Mouse (Mus musculus) G1E (cell line): ENCODE data around the gene 1700029H14Rik.

Experiments used
- CTCF ChIP-seq: IDR thresholded peaks from 2 replicates; pipeline ENCODE4 v1.5.1; 2012; ENCODE audit warnings: low read depth, low read length, inconsistent platforms, mixed read lengths
- GATA2 ChIP-seq: IDR thresholded peaks from 2 replicates; pipeline ENCODE4 v1.6.1; 2012; ENCODE audit warnings: low read depth, low read length, inconsistent platforms, borderline replicate concordance

DNA sequence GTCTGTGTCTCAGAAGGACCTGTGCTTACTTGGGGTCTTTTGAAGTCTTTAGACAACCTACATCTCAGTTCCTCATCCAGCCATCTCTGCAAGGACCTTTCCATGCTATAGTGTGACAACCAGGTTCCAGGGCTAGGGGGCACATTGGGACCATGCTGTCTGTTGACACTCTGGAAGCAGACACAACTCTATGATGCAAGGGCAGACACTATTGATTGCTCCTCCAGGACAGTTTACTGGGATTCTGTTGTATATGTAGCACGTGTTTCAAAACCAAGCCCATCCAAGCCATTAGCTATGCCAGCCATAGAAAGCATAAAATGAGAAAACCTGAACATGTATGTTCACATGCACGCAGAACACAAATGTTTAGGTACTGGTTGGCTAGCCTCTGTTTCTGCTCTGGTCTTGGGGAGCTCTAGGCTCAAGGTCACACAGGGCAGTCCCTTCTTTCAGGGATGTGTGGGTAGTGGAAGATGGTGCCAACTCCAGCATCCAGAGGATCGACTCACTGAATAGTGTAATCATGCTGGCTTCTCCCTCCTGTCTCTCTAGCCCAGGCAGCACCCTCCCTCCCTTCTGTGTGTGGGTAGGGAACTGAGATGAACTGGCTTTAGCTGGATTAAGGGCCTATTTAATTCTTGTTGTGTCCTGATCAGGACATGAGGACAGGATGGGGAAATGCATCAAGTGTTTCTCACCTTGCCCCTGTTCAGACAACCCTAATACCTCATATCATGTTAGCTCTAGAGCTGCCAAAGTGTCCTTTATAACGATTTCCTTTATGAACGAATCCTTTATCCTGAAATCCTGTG lies 48.5 kb downstream of the 1700029H14Rik start:
- no peak for TF ChIP-seq GATA2
- TF ChIP-seq CTCF: no peak
